Mouse (Mus musculus): ENCODE measurements around the gene Bcl7a.

The Bcl7a gene

DNA sequence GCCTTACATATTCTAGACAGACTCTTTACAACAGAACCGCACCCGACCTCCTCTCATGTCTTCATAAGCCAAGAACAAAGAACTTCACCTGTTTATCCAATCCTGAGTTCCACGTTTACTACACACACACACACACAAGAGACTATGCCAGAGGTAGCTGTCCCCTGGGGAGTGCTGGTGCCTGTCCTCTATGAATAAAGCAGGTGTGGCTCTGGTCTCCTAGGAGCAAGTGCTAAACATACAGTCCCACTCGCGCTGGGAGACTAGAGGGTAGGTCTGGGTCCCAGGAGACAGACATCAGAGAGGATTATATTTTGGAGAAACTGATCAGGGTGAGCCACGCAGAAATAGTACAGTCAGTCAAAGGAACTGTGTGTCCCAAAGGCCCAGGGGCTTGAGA, 10.1 kb upstream of the Bcl7a start:
- DNase-seq: no peak

DNA sequence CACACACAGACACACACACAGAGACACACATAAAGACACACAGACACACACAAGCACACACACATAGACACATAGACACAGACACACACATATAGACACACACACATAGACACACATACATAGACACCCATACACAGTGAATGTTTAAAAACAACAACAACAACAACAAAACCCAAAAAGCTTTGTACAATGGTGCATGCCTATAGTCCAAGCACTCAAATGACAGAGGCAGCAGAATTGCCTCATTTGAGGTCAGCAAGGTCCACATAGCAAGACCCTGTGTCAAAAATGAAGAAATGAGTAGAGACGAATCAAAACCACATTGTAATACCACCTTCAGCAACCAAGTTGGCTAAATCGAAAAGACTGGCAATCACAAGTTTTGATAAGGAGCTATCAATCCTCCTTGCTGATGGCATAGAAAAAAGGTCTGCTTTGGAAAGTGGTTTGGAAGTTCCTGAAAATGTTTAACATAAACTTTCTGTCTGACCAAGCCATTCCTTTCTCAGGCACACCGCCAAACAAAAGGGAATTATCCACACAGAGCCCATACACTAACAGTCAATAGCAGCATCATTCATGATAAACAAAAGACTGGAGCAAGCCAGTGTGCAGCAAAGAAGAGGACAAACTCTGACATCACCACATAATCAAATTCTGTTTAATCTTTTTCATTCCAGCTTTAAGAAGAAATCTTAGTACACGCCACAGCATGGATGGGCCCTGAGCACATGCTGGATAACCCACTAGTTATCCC, 7.3 kb upstream of the Bcl7a start:
- DNase-seq: no peak

DNA sequence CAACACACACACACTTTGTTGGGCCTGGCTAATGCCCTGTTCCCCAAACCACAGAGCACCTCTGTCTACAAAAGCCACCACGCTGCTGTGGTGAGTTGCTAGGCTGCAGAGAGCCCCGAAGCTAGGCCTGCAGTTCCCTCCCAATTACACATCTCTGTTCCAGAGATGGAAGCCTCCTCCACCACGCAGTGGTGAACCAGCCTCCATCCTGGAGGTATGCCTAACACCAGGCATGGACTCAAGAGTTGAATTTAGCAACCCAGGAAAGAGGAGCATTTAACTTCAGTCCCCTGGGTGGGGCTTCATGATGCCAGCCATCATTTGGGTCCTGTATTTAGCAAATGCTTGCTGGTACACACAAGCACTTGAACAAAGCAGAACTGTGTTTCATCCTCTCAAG, 5.2 kb upstream of the Bcl7a start:
- no peak for DNase-seq

- DNase-seq: no peak
Observed at GRCm38 (mm10) chr5:123344628-123344962, 961 bp downstream of the Bcl7a start.

DNA sequence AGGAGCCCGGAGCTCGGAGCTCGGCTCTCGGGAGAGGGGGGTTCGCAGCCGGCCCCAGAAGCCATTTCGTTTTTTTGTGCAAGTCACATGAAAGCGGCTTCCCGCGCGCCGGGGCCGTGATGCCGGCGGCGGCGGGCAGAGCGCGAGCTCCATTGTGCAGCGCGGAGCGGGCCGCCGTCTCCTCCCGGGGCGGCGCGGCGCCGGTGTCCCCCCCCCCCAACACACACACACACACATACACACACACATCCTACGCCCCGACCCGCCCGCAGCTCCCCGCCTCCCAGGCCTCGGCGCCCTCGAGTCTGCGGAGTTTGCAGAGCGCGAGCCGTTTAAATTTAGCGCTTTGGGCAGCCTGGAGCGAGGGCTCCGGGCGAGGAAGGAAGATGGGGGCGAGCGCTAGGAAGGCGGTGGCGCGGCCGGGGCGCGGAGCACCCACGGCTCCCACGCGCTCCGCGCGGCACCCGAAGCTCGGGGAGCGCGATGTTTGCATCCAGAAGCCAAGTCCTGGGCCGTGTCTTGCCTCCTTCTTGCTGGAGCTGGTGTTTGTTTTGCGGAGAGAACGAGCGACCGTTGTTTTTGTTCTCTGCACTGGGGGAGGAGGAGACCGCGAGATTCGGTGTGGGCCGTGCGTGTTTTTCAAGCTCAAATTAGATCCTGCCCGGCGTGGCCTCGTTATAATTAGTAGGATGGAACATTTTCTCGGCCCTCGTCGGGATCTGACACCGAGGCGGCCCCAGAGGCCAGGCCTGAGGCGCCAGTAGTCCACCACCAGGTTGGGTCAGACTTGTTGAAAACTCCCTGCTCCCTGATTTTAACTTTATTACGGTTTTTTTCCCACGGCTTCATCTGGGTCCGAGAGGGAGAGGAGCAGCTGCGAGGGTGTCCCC, 1.6 kb downstream of the Bcl7a start:
- peak; percentile 66 for DNase-seq

DNA sequence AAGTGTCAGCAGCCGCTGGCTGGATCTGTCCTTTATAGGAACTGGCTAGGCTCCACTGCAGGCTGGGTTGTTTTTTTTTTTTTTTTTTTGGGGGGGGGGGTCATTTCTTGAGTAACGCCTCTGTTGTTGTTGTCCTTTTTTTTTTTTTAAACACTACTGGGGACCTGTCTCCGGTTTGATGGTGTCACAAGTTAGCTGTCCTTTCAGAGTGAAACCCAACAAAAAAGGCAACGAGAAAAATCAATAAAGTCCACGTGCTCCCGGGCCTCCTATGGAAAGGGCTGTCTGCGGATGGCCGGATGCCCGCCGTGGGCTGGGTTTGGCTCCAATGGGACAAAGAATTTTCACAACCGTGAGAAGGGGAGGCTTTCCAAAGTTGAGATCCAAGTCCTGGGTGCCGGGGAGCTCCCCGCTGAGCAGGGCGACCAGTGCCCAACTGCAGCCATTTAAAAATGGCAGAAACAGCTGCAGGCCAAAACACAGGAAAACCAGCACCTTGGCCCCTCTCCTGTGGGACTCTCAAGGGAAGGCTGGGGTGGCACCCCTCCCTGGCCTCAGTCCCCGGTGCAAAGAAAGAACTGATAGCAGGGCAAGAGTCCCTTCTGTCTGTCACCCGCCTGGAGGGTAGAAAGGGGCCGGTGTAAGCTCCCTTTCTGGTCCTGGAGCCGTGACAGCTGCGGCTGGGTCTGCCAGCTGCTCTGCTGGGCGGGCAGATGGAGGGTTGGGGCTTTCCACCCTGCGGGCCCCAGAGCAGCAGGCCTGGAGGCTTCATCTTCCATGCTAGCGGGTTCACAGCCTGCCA, 2.4 kb downstream of the Bcl7a start:
- peak; percentile 71 for DNase-seq

DNA sequence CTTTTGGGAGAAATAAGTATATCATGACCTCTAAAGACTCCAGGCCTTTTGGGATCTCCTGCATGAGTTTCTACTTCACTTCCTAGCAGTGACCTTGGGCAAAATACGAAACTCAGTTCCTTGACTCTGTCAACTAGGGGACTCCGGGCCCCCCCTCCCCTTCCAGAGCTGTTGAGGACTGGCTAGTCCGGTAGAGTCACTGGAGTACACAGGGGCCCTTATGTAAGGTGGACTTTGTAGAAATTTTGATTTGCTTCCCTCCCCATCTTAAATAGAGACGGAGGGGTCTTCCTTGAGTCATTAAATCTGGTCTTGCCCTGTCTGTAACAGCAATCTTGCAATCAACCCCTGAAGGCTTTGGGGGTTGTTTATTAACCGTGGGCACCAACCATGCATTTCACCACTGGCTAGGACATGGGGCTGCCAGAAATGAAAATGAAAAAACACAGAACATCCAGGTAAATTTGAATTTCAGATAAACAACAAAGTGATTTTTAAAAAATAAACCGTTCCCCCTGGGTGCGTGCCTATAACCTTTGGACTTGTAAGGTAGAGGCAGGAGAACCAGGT, 3.2 kb downstream of the Bcl7a start:
- DNase-seq: no peak

DNA sequence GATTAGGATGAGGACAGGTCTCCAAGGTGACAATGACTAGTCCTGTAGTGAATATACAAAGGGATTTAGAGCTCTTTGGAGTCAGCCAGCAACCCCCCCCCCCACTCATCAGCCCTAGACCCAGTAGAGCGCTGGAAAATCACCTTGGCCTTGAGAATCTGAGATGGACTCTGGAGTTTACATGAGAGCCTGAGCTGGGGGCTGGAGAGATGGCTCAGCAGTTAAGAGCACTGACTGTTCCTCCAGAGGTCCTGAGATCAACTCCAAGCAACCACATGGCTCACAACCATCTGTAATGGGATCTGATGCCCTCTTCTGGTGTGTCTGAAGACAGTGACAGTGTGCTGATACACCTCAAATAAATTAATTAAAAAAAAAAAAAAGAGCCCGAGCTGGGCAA, 4.4 kb downstream of the Bcl7a start:
- DNase-seq: no peak

DNA sequence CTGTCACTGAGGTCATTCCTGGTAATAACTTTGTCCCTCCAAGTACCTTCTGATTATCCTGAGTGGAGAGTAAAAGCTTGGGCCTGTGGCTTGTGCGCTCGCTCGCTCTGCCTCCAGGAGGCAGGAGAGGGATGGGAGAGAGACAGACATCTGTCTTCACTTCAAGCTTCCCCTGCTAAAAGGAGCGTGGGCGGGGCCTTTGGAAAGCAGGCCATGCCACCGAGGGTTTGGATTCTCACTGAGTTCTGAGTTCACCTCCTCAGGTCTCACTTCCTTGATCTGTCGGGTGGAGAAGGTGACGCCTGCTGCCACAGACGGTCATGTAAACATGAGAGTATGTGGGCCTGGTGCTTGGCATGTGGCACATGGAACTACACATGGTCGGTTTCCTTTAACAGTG, 6.8 kb downstream of the Bcl7a start:
- no peak for DNase-seq

DNA sequence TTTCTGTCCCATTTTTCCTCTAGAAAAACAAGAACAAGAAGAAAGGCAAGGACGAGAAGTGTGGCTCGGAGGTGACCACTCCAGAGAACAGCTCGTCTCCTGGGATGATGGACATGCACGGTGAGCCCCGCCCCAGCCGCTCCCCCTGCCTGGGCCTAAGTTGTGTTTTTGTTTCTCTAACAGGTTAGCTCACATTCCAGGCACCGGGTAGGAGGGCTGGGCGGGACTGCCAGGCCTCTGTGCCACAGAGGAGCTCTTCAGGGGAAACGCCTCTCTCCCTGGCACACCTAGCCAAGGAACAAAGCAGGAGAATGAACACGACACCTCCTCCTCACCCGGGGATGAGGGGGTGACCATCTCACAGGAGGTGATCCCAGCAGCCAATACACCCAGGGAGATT, 12.3 kb downstream of the Bcl7a start:
- no peak for DNase-seq

DNA sequence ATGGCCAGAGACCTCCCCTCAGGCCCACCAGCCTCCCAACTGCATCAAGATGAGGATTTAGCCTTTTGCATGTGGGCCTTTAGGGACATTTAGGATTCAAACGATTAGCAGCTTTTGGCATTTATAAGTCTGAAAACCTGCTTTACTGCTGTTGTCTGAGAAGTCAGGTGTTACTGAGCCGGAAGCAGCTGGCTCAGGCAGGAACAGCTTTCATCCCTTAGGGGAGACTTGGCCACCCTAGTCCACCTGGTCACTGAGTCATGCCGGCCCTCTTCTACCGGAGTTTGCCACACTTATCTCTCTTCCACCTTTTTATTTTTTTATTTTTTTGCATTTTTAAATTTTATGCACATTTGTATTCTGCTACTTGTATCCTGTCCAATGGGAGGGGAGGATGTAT, 13.6 kb downstream of the Bcl7a start:
- DNase-seq: no peak

- no peak for DNase-seq
Observed at GRCm38 (mm10) chr5:123359431-123359830, 15.8 kb downstream of the Bcl7a start.

DNA sequence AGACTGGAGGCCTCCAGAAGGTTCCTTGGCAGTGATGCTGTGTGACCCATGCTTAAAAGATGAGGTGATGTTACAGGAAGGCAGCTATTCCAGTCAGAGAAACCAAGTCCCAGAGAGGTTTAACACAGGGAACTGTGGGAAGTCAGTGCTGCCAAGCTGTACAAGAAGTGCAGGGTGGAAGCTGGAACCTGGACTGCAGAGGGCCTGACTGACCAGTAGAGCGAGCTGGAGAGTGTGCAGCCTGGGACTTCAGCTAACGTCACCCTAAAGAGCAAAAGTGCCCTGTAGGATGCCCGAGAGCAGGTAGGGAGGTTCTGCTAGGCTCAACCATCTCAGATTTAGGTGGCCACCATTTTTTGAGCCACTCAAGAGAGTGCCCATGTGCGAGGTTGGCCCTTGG, 19.3 kb downstream of the Bcl7a start:
- DNase-seq: no peak

DNA sequence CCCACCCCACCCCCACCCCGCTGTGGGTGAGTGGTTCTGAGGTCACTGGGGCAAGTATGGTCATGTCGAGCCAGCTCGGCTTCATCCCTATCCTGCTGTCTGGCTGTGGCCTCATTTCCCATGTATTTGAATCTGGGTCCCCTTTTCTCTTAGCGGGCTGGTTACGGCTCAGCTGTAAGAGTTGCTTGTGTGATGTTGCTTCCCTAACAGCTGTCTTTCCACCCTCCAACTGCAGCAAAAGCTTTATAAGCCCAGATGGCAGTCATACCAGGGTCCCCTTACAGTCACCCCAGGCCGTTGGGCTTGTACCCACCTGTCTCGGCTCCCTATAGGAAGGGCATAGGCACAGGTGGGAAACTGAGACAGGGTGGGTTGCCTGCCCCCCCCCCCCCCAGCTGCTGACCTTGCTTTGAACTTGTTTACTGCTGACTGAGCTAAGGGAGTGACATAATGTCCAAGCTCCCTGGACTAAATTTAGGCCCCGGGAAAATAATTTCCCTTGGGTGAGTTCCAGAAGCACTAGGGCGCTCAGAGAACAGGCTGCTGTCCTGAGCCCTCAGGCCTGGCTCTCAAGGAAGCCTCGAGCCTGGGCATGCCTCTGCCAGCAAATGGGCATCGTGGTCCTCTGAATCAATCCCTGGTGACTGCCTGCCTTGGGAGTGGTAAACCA, 20.8 kb downstream of the Bcl7a start:
- DNase-seq: no peak

DNA sequence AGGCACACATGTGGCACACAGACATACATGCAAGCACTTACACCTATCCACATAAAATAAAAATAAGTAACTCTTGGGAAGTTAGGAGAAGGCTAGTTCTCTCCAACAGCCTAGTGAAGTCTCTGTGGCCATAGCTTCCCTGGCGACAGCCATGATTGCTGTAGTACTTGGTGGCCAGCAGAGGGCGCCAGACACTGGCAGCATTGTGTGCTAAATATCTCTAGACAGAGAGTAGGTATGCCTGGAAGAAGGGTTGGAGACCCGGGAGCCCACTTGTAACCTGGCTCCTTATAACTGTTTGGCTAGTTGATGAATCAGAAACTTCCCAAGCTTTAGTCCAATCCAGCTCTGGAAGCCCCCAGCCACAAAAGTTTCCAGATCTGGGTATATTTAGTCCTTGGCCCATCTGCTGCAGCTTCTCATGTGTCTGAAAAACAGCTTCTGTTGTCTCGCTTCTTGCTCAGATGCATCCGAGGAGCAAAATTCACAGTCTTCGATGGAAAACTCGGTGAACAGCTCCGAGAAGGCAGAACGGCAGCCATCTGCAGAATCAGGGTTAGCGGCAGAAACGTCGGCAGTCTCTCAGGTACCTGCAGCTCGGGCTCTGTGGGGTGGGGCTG, 25.3 kb downstream of the Bcl7a start:
- peak; percentile 47 for DNase-seq

DNA sequence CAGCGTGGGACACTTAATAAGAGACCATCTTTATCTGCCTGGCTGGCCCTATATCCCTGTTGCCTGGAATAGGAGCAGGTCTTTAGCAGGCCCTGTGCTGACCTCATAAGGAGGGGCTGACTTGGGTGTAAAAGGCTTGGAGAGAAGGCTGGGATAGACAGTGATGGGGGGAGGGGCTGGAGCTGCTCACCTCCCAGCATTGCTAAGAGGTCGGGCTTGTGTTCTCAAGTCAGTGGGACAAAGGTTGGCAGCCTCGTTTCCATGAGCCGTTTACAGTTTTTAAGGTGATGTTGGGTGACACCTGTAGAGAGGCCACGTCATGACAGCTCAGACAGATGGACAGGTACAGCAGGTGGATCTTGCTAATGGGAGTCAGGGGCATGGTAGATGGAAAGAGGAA, 26.4 kb downstream of the Bcl7a start:
- DNase-seq: no peak

- no peak for DNase-seq
Observed at GRCm38 (mm10) chr5:123375262-123375661, 31.6 kb downstream of the Bcl7a start.

DNA sequence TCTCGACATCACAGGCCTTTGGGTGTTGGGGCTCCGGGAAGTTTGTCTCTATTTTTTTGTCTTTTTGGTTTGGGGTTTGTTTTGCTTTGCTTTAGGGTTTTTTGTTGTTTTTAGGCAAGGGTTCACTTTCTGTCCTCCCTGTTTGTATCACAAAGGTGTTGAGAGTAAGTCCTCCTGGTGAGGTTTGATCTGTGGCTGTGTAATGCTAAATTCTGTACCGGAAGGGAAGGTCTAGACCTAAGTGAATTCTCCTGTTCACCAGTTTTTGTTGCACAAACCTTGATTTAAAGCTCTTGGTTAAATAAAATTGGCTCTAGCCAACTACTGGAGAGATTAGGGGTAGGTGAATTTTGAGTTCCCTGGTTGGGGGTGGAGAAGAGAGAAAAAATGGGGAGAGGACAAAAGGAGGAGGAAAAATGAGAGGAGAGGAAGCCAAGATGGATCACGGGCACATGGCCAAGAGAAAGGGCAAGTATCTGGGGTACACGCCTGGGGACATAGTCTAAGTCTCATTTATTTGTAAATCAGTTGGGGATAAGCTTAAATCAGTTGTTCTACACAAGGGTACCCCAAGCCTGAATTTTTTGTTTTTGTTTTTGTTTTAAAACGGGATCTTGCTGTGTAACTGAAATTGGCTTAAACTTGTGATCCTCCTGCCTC, 32.3 kb downstream of the Bcl7a start:
- DNase-seq: no peak

- peak; percentile 82 for DNase-seq
Observed at GRCm38 (mm10) chr5:123376569-123376968, 32.9 kb downstream of the Bcl7a start.

- DNase-seq: peak; percentile 69
Observed at GRCm38 (mm10) chr5:123377120-123377955, 33.7 kb downstream of the Bcl7a start.

- DNase-seq: no peak
Observed at GRCm38 (mm10) chr5:123378712-123379111, 35.1 kb downstream of the Bcl7a start.
